Mouse (Mus musculus) ovary, adult 10 weeks (tissue): ENCODE results near the gene Arhgdia. TPM values are rescaled to one million over a fixed set of nuclear protein-coding genes. Genes with fewer than 3 reads are reported as not detected.

Experiments used
- polyA plus RNA-seq: library from polyadenylated mRNA; stranded (reverse); fragments of 350-450 nt; fragmentation: Illumina TruSeq; extraction: RNeasy Lipid Tissue Mini Kit (QIAGEN cat#74804); gene quantifications from one replicate; pipeline ENCODE4 v1.2.3, GENCODE M21; 2014

Gene Arhgdia
- 29.1 TPM for polyA plus RNA-seq

DNA sequence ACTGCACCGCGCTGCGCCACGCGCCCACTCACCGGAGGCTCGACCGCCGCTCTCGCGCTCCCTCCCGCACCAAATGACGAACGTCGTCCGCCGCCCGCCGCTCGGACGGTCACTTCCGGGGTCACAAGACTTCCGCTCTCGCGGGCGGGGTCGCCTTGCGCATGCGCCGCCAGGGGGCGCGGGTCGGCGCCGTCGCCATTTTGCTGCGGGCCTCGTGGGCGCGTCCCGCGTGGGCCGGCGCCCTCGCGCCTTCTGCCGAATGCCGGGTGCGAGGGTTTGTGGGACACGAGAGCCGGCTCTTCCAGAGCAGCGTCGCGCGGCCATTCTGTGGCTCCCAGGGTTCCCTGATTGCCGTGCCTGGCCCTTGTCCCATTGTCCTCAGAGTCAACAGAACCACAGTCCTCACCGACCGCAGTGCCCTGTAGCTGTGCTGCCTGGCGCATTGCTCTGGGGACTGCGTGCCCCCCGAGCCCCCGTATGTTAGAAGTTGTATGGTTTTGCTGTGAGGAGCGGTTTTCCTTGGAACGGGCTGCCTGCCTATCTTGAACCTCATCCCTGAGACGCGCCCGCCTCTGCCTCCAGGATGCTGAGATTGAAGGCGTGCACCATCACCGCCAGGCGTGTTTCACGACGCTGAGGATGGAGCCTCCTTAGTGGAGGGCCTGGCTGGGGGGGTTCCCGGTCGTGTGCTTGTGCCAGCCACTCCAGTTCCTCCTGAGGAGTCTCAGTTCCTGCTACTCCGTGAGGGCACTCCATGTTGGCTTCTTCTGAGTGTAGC, at the start of gene Arhgdia:
Gene Arhgdia (minus strand): TSS at position 135 of the 778 bp plus-strand sequence.

DNA sequence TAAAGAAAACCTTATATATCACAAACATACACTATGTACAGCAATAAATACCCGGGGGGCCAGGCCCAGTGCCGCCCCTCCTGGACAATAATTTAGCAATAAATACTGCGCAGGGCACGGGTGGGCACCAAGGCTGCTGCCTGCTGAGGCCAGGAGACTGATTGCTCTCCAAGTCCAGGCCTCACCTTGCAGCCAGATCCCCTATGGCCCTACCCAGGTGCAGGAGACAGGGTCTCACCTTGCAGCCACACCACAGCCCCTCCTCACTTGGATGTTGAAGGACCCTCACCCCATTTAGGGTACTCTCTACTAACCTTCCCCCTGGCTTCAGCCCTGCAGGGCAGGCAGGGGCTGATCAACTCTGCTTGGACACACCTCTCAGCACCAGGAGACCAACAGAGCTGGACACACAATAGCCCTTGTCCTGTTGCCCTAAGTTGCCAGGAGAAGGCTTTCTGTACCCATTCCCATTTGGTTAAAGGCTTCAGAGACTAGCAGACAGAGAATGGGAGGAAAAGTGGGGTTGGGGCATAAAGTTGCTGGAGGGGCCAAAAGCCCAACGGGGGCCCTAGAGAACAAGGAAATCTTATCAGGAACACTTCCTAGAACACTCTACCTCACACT, 43.8 kb upstream of the Arhgdia start, which contains the start of gene Sirt7:
Gene Sirt7 (minus strand): TSS at position 89 of the 624 bp plus-strand sequence.

DNA sequence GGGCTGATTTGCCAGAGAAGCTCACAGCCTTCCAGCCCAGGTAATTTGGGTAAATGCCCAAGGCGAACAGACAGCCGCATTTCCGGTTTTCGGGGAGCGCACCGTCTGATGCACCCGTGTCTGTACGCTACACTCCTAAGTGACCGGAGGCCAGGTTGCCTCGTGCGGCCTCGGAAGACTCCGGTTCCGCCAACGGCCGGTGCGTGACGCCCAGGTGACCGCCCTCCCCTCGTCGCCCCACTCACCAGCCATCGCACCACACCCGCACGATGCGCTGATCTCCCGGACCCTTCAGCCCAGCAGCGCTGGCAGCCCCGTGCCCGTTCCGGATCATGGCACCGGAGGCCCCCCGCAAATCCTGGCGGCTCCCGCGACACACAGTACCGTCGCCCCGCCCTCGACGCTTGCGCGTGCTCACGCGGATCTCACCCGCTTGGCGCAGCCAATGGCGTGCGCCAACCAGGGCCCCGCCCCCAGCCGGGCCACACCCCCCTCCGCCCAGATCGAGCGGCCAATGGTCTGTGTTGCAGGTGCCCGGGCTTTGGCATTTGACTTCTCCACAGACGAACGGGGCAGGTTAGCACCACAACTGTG, 36.2 kb upstream of the Arhgdia start, which contains the start of gene Pcyt2:
Gene Pcyt2 (minus strand): TSS at position 418 of the 594 bp plus-strand sequence.

DNA sequence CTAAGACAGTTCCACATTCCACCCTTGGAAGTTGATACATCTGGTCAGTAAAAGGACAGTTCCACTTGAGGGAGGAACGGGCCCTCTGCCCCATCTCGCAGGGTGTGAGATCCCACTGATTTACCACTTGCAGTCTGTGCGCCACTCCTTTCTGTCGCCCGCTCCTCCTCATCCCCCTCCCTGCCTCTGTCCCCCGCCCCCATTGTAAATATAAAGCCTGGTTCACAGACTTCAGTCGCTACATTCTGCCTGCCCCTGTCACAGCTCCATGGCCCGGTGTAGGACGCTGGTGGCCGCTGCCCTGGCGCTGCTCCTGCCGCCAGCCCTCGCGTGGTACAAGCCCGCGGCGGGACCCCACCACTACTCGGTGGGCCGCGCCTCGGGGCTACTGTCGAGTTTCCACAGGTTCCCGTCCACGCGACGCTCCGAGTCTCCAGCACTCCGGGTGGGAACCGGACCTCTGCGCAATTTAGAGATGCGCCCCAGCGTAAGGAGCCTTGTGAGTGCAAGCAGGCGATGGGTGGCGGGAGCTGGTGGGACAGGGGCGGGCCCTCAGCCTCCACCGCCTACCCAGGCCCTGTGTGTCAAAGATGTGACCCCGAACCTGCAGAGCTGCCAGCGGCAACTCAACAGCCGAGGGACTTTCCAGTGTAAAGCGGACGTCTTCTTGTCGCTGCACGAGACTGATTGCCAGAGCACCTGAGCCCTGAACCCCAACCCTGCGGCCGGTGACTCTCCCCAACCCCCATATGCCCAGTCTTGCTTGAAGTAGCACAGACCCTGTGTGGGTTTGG, 27.0 kb upstream of the Arhgdia start, which contains the start of gene Npb:
Gene Npb (plus strand): TSS at position 237 of the 794 bp plus-strand sequence.

DNA sequence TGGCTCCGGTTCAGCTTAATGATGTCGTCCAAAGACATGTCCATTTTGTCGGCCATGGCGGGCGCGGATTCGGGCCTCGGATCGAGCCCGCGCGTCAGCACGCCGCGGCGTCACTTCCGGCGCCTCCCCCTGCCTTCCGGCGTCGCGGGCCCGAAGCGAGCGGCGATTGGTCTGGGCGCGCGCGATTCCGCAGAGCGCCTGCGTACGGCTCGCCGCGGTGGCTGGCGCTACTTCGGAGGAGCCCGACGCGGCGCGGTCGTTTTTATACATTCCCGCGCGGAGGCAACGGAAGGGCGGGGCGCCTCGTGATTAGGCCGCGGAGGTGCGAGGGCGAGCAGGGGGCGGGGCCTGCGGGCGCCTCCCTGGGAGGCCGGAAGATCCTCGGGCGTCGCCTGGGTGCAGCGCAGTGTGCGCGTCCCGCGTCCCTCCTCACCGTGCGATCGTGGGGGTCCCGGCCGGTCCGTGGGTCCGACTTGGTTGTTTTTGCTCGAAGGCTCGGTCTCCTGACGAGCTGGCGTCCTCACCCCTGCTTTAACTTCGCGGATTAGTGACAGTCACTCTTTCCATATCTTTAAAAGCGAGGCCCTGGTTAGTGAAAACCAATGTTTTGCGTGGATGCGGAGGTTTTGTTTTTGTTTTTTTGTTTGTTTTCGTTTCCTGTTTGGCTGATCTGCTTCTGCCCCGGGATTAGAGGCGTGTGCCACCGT, 17.0 kb upstream of the Arhgdia start, which contains the start of the genes Alyref and Anapc11:
Gene Alyref (minus strand): TSS at position 83 of the 707 bp plus-strand sequence.
Gene Anapc11 (plus strand): TSS at position 139 of the 707 bp plus-strand sequence.

DNA sequence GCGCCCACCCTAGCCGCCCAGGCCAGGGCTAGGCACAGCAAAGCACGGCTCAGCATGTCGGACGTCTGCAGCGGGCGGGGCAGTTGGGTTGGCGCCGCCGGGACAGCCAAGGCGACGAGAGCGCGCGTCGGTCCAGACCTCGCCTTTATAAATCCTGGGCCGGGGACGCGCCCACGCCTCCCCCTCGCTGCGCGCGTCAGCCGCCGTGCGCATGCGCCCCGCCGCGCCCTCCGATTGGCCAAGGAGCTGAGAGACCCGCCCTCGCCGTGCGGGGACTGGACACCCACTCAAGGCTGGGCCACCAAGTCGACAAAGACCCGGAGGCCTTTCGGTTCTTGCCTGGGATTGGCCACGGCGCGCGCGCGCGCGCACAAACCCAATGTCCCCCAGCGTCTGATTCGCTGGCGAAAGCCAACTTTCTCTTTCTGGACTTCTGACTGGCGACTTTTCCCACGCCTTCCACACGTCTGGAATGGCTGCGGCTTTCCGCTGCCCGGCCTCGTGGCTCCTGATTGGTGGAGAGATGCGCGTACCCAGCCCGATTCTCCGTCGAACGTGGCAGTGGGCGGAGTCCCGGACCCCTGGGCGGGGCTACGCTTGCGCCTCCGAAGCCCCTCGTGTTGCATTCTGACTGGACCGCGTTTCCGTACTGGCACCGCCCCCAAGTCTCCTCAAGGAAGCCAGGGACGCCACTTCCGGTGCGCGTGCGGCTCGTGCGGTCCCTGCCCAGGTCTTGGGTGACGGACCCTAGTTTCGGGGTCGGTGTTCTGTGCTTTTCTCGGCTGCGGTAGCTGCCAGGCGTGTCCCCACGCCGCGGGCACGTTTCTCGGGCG, 8.5 kb downstream of the Arhgdia start, which contains the start of gene P4hb:
Gene P4hb (minus strand): TSS at position 502 of the 833 bp plus-strand sequence.

DNA sequence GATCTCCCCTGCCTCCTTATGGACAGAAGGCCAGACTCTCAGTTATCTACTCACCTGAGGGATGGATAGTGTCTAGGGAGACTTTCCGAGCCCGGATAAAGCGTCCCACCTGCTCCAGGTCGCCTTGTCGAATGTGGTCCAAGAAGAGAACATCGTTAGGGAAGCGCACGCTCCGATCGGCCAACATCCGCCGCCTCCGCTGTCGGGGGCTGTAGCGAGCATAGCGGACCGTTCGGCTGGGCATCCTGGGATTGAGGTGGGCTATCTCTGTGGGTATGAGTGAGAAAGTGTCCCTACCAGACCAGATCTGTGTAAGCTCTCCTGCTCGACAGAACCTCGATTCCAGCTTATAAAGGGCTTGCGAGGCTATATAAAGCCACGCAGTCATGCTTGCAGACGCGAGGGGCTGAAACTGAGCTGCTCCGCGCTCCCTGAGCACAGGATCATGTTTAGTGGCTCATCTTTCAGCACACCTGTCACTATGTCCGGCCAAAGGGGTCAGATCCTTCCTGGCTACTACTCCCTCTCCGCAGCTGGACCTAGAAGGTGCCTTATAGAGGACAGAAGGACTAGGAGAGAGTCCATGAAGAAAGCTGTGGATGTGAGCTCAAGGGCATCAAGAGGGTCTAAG, 30.5 kb downstream of the Arhgdia start, which contains the start of gene Ppp1r27:
Gene Ppp1r27 (minus strand): TSS at position 323 of the 631 bp plus-strand sequence.

DNA sequence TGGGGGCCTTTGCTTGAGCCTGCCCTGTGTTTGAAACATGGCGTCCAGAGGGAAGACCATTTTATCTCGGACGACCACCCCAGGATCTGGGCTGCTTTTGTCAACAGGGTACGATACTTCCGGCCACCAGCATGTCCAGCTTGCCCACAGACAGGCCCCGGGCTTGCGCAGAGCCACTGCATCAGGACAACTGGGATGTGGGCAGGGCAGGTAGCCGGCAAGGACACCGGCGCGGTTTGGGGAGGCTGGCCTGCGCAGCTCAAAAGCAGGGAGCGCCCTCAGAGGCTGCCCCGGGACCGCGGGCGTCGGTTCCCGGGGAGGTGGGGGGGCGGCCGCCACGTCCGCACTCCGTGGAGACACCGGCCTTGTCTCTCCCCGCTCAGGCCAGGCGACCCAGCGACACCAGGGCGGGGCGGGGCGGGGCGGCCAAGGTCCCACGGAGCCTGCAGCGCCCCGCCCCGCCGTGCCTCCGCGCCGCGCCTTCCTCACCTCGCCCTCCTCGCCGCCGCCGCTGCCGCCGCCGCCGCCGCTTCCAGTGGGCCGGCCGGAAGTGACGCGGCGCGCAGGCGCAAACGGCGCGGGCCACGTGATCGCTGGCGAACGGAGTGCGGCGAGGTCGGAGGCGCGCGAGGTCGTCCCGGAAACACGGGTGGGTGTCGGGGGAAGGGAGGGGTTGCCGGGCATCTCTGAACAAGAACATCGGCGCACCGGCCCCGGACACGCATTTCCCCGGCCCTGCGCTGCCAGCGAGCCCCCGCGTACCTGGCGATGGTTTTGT, 32.1 kb downstream of the Arhgdia start, which contains the start of gene Mcrip1:
Gene Mcrip1 (minus strand): TSS at position 560 of the 778 bp plus-strand sequence.

DNA sequence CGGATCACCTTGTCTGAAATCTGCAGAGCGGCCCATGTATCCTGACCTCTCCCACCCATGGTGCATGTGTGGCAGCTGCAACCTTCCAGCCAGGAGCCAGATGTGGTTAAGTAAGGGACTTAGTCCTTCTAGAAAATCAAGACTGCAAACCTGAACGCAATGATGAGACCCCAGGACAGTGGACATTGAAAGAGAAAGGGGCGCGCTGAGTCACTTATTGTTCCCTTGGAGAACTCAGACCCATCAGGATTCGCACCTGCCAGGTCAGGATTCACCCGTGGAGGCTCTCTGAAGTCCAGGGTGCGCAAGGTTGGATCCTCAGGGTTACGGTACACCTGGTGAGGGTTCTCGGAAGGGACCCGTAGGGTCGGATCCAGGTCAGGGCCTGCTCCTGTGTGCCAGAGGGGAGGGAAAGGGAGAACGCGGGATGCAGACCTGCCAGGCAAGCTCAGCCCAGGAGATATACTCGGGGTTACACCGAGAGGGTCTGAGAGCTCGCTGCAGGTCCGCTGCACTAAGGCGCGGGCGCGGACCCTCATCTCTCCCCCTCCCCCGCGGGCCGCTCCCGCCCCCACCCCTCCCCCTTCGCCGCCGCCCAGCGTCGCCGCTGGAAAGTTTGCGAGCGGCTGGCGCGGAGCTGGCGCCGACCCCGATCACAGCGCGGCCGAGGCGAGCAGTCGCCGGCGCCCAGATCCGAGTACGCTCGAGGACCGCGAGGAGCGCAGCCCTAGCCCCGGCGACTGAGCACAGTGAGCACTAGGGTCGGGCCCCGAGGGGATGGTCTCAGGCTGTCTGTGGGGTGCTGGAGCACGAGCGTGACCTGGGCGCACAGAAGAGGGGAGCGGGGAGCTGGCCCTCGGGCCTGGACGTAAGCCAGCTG, 51.1 kb downstream of the Arhgdia start, which contains the start of gene Gcgr:
Gene Gcgr (plus strand): TSS at position 615 of the 880 bp plus-strand sequence.

Other genes starting within 250 kb of the Arhgdia start
- 659 TPM for gene Actg1, start 233.1 kb downstream of the Arhgdia start, polyA plus RNA-seq
- gene Fscn2, start 220.1 kb downstream of the Arhgdia start, polyA plus RNA-seq, result not detected
- gene Faap100, start 202.9 kb downstream of the Arhgdia start, polyA plus RNA-seq, result not detected
- 22.0 TPM for gene Nploc4, start 143.9 kb downstream of the Arhgdia start, polyA plus RNA-seq
- not detected for gene Tspan10, start 139.0 kb downstream of the Arhgdia start, polyA plus RNA-seq
- not detected for gene Pde6g, start 128.1 kb downstream of the Arhgdia start, polyA plus RNA-seq
- 1.5 TPM for gene Oxld1, start 123.6 kb downstream of the Arhgdia start, polyA plus RNA-seq
- 14.0 TPM for gene Ccdc137, start 123.5 kb downstream of the Arhgdia start, polyA plus RNA-seq
- gene Arl16, start 114.0 kb downstream of the Arhgdia start, polyA plus RNA-seq, result 9.9 TPM
- gene Mrpl12, start 97.0 kb downstream of the Arhgdia start, polyA plus RNA-seq, result 1.2 TPM
- not detected for gene Slc25a10, start 89.8 kb downstream of the Arhgdia start, polyA plus RNA-seq
- not detected for gene Gcgr, start 50.9 kb downstream of the Arhgdia start, polyA plus RNA-seq
- 1.5 TPM for gene Mcrip1, start 31.9 kb downstream of the Arhgdia start, polyA plus RNA-seq
- not detected for gene Ppp1r27, start 30.5 kb downstream of the Arhgdia start, polyA plus RNA-seq
- gene P4hb, start 8.4 kb downstream of the Arhgdia start, polyA plus RNA-seq, result 235 TPM
- 37.9 TPM for gene Alyref, start 16.7 kb upstream of the Arhgdia start, polyA plus RNA-seq
- gene Anapc11, start 16.8 kb upstream of the Arhgdia start, polyA plus RNA-seq, result 5.8 TPM
- not detected for gene Npb, start 26.9 kb upstream of the Arhgdia start, polyA plus RNA-seq
- gene Pcyt2, start 36.3 kb upstream of the Arhgdia start, polyA plus RNA-seq, result 3.4 TPM
- gene Sirt7, start 43.6 kb upstream of the Arhgdia start, polyA plus RNA-seq, result 3.2 TPM
- gene Mafg, start 52.0 kb upstream of the Arhgdia start, polyA plus RNA-seq, result 10.4 TPM
- 1.6 TPM for gene Pycr1, start 62.1 kb upstream of the Arhgdia start, polyA plus RNA-seq
- gene Myadml2, start 66.5 kb upstream of the Arhgdia start, polyA plus RNA-seq, result not detected
- gene Notum, start 79.6 kb upstream of the Arhgdia start, polyA plus RNA-seq, result not detected
- 0.77 TPM for gene Aspscr1, start 91.3 kb upstream of the Arhgdia start, polyA plus RNA-seq
- not detected for gene Cenpx, start 132.1 kb upstream of the Arhgdia start, polyA plus RNA-seq
- gene Lrrc45, start 132.3 kb upstream of the Arhgdia start, polyA plus RNA-seq, result 0.40 TPM
- gene Rac3, start 139.8 kb upstream of the Arhgdia start, polyA plus RNA-seq, result not detected
- not detected for gene Dcxr, start 145.7 kb upstream of the Arhgdia start, polyA plus RNA-seq
- gene Cbr2, start 150.5 kb upstream of the Arhgdia start, polyA plus RNA-seq, result not detected
- gene Hmga1b, start 181.2 kb upstream of the Arhgdia start, polyA plus RNA-seq, result not detected
- gene Rfng, start 202.6 kb upstream of the Arhgdia start, polyA plus RNA-seq, result not detected
- 10.9 TPM for gene Gps1, start 202.6 kb upstream of the Arhgdia start, polyA plus RNA-seq
- 3.3 TPM for gene Dus1l, start 214.8 kb upstream of the Arhgdia start, polyA plus RNA-seq
- 2.1 TPM for gene Fasn, start 242.9 kb upstream of the Arhgdia start, polyA plus RNA-seq